Mouse (Mus musculus) gastrocnemius, adult 18-20 months (tissue): ENCODE results near the gene Exd1. TPM values are rescaled to one million over a fixed set of nuclear protein-coding genes. Genes with fewer than 3 reads are reported as not detected.

Experiments
- DNase-seq: peaks from one replicate; pipeline ENCODE4 v3.0.0; 2021; ENCODE audit warnings: low spot score
- long read RNA-seq, 2 experiments: library from polyadenylated mRNA; stranded (forward); transcript quantifications; one replicate each; pipeline ENCODE4 v2.0.0; 2021
- total RNA-seq, 2 experiments: library from RNA; stranded (reverse); gene quantifications; 2 replicates each; pipeline ENCODE4 v1.2.3; 2021

Gene Exd1
- 1 to 10 TPM; 1.2 to 1.9 TPM for total RNA-seq
- long read RNA-seq, experiment 1, partial matches to known transcripts = 3 of 5 reads
- long read RNA-seq, experiment 1, other reads (novel, unspliced or antisense) = 2 of 5 reads
- long read RNA-seq, experiment 2, partial matches to known transcripts = 0 of 2 reads
- long read RNA-seq, experiment 2, other reads (novel, unspliced or antisense) = 2 of 2 reads

GRCm38 (mm10) chr2:119547522-119548370 lies at the start of gene Exd1, which contains the start of gene Chp1:
TSS of gene Exd1 (minus strand) at chr2:119547627.
TSS of gene Chp1 (plus strand) at chr2:119547697.
- DNase-seq = peak; percentile 99

DNA sequence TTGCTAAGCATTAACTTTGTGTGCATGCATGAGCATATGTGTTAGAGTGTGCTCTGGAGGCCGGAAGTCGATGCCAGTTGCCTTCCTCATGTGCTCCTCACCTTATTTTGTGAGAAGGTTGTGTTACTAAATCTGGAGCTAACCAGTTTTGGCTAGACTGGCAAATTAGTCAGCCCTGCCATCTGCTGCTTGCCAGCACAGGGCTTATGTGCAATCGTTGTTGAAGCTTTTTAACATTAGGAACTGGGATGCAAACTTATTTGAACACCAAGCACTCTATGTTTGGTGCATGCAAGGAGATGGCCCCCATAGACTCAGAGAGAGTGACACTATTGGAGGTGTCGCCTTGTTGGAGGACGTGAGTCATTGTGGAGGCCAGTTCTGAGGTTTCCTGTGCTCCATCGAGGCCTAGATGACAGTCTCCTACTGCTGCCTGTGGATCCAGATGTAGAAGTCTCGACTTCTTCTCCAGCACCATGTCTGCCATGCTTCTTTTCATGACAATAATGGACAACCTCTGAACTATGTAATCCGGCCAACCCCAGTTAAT lies 49.4 kb upstream of the Exd1 start:
- DNase-seq = no peak

GRCm38 (mm10) chr2:119595308-119595707 lies 47.9 kb upstream of the Exd1 start:
- no peak for DNase-seq

GRCm38 (mm10) chr2:119594113-119594981 lies 46.9 kb upstream of the Exd1 start:
- peak; percentile 99 for DNase-seq

DNA sequence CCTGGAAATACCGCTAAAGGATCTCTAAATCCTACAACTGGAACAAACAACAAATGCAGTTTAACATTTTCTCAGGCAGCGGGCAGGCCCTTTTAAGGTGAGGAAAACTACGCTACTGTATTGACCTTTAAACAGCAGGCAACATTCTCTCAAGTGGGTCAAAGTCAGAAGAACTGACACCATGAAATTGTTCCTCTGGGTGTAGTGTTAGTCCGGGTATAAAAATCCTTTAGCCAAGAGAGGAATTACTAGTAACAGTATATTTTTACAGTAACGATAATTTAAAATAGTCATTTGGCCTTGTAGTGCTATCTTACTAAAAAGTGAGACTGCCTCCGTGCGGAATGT lies 46.3 kb upstream of the Exd1 start:
- DNase-seq = no peak

- no peak for DNase-seq
Measured at GRCm38 (mm10) chr2:119591247-119591646, 43.8 kb upstream of the Exd1 start.

GRCm38 (mm10) chr2:119587383-119587782 lies 40.0 kb upstream of the Exd1 start:
- peak; percentile 58 for DNase-seq

GRCm38 (mm10) chr2:119584282-119584681 lies 36.9 kb upstream of the Exd1 start:
- DNase-seq = no peak

- DNase-seq = no peak
Measured at GRCm38 (mm10) chr2:119583439-119583838, 36.0 kb upstream of the Exd1 start.

DNA sequence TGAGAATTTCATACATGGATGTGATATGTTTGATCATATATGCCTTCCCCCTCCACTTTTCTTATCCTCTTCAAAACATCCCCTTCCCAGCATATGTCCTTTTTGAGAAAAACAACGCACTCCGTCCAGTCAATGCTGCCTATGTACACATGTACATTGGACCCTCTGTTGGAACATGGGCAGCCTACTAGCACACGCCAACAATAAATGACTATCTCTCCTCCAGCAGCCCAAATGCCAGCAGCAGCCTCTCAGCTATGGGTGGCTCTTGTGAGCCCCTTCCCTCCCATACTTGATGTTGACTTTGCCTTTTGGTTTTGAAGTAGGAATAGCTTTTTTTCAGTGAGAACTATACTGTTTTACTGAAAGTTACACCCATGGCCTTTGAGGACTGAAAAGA lies 34.1 kb upstream of the Exd1 start:
- no peak for DNase-seq

DNA sequence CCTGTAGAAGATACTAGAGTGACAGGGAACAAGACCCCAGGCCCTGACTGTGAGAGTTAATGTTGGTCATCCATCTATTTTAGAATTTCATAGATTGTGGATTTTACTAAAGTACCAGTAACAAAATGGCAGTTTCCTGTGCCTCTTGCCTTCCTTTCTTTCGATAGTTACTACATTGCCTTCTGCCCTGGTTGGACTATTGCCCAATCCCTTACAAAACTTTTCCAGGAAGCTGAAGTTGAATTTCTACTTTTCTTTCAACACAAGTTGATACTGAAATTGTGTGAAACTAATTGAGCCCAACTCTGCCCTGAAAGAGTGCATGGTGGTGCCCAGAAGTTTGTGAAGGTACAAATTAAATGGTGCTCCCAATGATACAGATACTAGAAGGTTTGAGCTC lies 25.0 kb upstream of the Exd1 start:
- DNase-seq = no peak

DNA sequence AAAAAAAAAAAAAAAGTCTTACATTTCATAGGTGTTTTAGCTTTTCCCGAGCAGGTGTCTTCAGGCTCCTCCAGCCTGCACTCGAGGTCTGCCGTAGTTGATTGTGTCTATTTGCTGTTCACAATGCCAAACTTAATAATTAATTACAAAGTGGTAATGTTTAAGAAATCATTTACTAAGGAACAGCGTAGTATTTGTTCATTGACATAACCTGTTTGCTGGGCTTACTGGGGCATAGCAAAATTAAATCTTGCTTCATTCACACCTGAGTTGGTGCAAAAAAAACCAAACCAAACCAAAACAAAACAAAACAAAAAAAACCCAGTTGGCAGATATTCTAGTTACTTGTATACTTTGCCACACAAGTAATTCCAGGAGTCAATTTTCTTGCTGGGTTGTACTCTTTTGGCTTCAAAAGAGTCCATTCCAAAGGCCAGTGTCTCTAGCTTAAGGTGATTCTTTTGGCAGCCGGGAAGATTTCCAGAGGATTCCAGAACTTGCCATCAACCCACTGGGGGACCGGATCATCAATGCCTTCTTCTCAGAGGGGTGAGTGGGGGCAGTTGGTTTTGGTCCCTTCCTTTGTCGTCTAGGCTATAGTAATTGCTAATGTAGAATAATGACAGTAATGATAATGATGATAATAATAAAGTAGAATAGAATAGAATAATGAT lies 18.9 kb upstream of the Exd1 start:
- DNase-seq = no peak

GRCm38 (mm10) chr2:119565284-119565683 lies 17.9 kb upstream of the Exd1 start:
- no peak for DNase-seq

- DNase-seq = no peak
Measured at GRCm38 (mm10) chr2:119561794-119562193, 14.4 kb upstream of the Exd1 start.

GRCm38 (mm10) chr2:119558737-119559340 lies 11.4 kb upstream of the Exd1 start:
- no peak for DNase-seq

- no peak for DNase-seq
Measured at GRCm38 (mm10) chr2:119558039-119558438, 10.6 kb upstream of the Exd1 start.

DNA sequence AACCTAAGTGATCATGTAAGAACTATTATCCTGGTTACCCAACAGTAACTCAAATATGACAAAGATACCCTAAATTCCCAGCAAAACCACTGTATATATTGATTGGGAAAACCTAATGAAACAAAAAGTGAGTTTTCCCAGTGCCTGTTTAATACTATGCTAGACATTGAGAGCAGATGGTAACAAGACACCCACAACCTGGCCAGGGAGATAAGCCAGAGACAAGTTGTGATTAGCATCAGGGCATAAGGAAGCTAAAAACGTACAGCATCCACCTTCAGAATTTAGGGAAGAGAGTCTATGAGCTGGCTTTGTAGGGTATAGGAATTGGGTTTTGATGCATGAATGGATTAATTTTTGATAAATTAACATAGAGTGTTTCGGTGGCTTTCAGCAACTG lies 2.3 kb upstream of the Exd1 start:
- DNase-seq = no peak

GRCm38 (mm10) chr2:119548691-119549090 lies 1.3 kb upstream of the Exd1 start:
- DNase-seq = no peak

- no peak for DNase-seq
Measured at GRCm38 (mm10) chr2:119548371-119548660, 889 bp upstream of the Exd1 start.

GRCm38 (mm10) chr2:119546848-119547521 lies 442 bp downstream of the Exd1 start:
- DNase-seq = peak; percentile 92
